Mouse (Mus musculus) lung, adult 2 months (tissue): ENCODE results near the gene Krtap4-7.

Experiments
- CTCF ChIP-seq: fragments of 200-500 bp; IDR thresholded peaks from 2 replicates; pipeline ENCODE4 v1.5.1; 2011; ENCODE audit warnings: mild to moderate bottlenecking, low read length, control low read depth; ENCODE audit not compliant: insufficient read depth
- POLR2A ChIP-seq: fragments of 200-500 bp; IDR thresholded peaks from 2 replicates; pipeline ENCODE4 v1.6.1; 2011; ENCODE audit warnings: low read depth, mild to moderate bottlenecking, control low read depth, low read length, borderline replicate concordance; ENCODE audit errors: extremely low read depth

DNA sequence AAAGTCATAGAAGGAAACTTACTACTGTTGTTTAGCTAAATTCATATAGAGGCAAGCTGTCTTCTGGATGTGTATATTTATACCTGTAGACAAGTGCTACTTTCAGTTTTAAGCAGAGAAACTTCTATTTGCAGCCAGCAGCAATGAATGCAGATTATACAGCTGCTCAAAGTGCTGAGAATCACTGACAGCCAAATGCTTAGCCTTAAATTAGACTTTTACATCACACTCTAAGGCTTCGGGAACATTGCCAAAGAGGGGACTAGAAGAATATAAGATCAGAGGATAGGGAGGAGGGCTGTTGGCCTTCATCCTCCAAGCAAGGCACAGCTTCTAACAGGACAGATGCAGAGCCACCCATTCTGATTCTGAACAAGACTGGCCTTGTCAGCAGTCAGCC, 6.8 kb downstream of the Krtap4-7 start:
- TF ChIP-seq CTCF, result no peak
- no peak for TF ChIP-seq POLR2A
